Mouse (Mus musculus): ENCODE measurements at regions not wholly inside any gene's neighbourhood (a gene's known extent, or its start where the extent isn't known, plus 50 kb on each side); places are given as distances from the start of the nearest gene placed in this dataset.
A peak's percentile ranks its signal among the peaks of the same experiment; 100 is the strongest.

DNA sequence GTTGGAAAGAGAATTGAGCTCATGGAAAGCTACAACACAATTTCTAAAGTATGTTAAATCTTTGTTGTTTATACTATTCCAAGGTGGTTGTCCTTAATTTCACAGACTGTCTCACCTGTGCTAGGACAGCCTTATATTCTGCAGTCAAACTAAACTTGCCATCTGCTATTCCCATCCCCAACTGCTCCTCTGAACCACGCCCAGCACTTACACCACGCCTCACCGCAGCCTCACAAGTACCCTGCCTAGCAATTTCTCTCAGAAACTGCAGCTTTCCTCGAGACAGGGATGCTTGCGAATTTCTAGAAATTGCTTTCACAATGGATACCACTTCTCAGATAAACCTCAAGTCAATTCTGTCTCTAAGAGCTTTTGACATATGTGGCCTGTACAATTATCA, 213.7 kb downstream of the Parm1 start:
- no peaks in the 10 kb centered on the region for H3K36me3 ChIP-seq (replicated peaks)
- no peaks in the 10 kb centered on the region for H3K9me3 ChIP-seq
- no peak overlapping the region for H3K4me3 ChIP-seq
- no peak for DNase-seq (ENCODE audit: low spot score)
- no peaks in the 10 kb centered on the region for H3K27me3 ChIP-seq (replicated peaks; ENCODE audit: low read depth, poor library complexity, severe bottlenecking)
- peaks cover 9% of the 10 kb centered on the region; the same call in 1 of the 2 replicates for H3K4me1 ChIP-seq
- H3K27ac ChIP-seq (replicated peaks), result no peak overlapping the region
- WGBS, result 84% methylated on average over 5 of the region's 5 CpGs

DNA sequence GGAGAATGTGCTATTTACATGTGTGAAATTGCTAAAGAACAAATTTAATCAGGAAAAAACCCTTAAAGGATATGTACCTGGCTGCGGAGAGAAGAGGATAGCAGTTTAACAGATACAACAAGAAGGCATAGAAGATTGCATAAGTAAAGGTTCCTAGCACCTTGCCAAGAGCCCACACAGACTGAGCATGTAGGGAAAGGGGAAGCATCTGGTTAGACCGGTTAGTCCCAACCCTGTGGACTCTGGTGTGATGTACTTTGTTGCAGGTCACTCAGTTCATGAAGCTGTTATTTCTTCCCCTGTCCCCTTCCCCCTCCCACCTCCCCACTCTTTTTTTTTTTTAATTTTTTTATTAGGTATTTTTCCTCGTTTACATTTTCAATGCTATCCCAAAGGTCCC, 212.5 kb downstream of the Parm1 start:
- H3K36me3 ChIP-seq (replicated peaks), result no peaks in the 10 kb centered on the region
- whole genome bisulfite sequencing, result 45% methylated on average over 3 of the region's 3 CpGs
- no peaks in the 10 kb centered on the region for H3K9me3 ChIP-seq
- H3K4me3 ChIP-seq, result no peak overlapping the region
- no peaks in the 10 kb centered on the region for H3K27me3 ChIP-seq (replicated peaks; ENCODE audit: low read depth, poor library complexity, severe bottlenecking)
- DNase-seq (ENCODE audit: low spot score), result no peak
- H3K27ac ChIP-seq (replicated peaks), result no peak overlapping the region
- H3K4me1 ChIP-seq, result peaks cover 15% of the 10 kb centered on the region

DNA sequence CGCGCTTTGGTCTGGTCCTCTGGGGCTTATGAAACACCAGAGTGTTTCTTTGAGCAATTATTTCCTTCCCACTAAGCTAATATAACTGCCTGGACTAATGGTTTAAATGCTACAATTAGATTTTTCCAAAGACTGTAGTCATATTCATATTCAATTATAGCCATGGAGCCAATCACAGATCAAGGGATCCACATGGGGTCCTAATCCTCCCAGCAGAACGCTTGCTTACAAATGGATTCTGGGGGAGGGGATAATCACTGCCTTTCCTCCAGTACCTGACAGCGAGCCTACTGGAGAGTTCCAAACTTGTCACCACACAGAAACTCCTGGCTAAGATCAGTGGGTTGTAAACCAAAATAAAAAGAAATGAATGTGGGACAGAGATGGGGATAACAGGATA, 212.0 kb downstream of the Parm1 start:
- Histone ChIP-seq H3K27ac (replicated peaks) (no peak overlapping the region; the same call in 1 of the 2 replicates), H3K4me3 (no peak overlapping the region), H3K36me3 (replicated peaks) (no peaks in the 10 kb centered on the region), H3K4me1 (peaks cover 15% of the 10 kb centered on the region), H3K9me3 (no peaks in the 10 kb centered on the region), H3K27me3 (replicated peaks; ENCODE audit: low read depth, poor library complexity, severe bottlenecking) (no peaks in the 10 kb centered on the region)
- DNase-seq (ENCODE audit: low spot score), result no peak
- 44% methylated on average over 4 of the region's 4 CpGs for WGBS

DNA sequence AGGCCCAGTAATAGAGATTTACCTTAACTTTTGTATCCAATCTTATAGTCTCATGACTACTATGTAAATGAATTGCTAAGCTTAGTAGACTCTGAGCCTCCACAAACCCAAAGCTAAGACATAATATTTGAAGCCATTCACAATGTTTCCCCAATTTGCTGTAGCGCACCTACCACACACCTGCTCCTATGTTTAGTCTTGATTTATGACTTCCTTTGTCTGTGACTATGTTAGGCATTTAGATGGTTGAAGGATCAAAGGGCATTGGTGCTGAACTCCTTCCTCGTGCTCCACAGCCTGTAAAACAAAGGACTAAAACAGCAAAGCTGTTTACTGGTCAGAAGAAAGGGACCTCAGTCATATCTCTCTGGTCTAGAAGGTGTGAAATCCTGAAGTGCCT, 210.0 kb downstream of the Parm1 start:
- Histone ChIP-seq H3K4me3 (no peak overlapping the region), H3K36me3 (replicated peaks) (no peaks in the 10 kb centered on the region), H3K27ac (replicated peaks) (no peak overlapping the region), H3K9me3 (no peaks in the 10 kb centered on the region), H3K27me3 (replicated peaks; ENCODE audit: low read depth, poor library complexity, severe bottlenecking) (no peaks in the 10 kb centered on the region), H3K4me1 (peaks cover 35% of the 10 kb centered on the region)
- DNase-seq (ENCODE audit: low spot score), result no peak
- WGBS, result 63% methylated on average over 2 of the region's 2 CpGs

DNA sequence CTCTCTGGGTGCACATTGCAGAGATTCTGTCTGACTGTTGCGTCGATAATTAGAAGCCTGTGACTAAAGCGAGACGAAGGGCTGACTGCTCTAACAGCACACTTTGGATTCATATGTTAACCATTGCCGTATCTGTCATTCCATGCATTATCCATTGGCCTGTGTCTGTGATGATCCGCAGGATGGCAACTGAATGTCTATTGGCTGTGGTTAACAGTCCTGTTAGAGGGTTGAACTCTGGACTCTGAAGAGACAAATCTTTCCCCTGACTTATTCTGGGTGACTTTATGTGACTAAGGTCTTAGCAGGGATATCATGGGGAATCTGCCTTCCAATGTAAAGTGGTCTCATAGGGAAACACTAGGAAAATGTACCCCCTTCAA, 208.7 kb downstream of the Parm1 start:
- Histone ChIP-seq H3K4me1 (peaks cover 45% of the 10 kb centered on the region), H3K4me3 (no peak overlapping the region), H3K27ac (replicated peaks) (no peak overlapping the region), H3K27me3 (replicated peaks; ENCODE audit: low read depth, poor library complexity, severe bottlenecking) (no peaks in the 10 kb centered on the region), H3K36me3 (replicated peaks) (no peaks in the 10 kb centered on the region), H3K9me3 (no peaks in the 10 kb centered on the region)
- DNase-seq (ENCODE audit: low spot score), result no peak
- 70% methylated on average over 6 of the region's 6 CpGs for WGBS

DNA sequence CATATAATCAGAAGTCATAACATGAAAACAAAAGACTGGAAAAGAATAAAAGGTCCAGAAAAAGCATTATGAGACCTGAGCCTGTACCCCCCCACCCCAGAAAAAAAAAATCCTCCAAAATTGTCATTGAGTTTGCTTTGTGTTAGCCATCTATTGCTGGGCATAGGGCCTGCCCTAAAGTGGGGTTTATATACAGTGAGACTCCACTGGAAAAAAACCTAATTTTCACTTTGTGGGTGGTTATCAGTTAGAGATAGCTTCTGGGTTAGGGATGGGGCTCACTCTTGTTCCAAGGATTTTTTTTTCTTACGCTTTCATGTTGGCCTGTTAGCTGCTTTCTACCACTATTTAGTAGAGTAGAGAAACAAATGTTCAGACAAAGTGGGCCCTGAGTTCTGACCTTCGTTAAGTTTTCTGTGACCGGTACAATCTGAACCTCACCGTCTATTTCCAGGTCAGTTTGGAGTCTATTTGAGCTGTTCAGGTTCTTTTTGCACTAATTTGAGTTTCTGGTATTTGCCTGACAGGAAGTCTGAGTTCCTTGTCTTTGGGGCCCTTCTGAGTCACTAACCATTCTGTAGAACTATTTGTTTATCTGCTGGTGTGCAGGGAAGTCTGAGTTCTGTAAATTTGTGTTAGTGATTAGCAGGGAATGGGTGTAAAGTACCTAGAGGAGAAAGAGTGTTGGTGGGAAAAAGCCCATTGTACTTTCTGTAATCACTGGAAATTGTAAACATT, 208.1 kb downstream of the Parm1 start:
- Histone ChIP-seq H3K27ac (replicated peaks) (0 out of 2 replicates have a peak overlapping the region, but pooled peaks have one; percentile 4), H3K9me3 (no peaks in the 10 kb centered on the region), H3K4me3 (no peak overlapping the region), H3K27me3 (replicated peaks; ENCODE audit: low read depth, poor library complexity, severe bottlenecking) (no peaks in the 10 kb centered on the region), H3K36me3 (replicated peaks) (no peaks in the 10 kb centered on the region), H3K4me1 (peaks cover 48% of the 10 kb centered on the region)
- 76% methylated on average over 4 of the region's 4 CpGs for WGBS
- DNase-seq (ENCODE audit: low spot score), result no peak

DNA sequence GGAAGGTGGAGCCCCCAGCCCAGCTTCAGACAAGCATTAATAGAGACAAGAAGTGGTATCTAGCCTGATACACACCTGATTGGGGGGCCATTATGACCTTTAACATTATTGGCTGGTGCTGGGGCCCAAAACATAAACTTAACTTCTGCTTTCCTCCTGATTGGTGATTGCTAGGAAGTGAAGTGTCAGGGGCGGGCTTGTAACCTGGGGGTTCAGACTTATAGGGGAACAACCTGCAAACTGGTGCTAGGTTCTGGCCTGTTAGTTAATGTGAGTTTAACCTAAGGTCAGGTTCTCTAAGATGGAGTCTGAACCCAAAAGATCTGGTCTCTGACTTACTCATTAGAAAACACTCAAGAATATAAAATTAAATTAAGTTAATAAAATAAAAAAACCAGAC, 207.5 kb downstream of the Parm1 start:
- Histone ChIP-seq H3K27ac (replicated peaks) (no peak overlapping the region), H3K4me3 (no peak overlapping the region), H3K27me3 (replicated peaks; ENCODE audit: low read depth, poor library complexity, severe bottlenecking) (no peaks in the 10 kb centered on the region), H3K9me3 (no peaks in the 10 kb centered on the region), H3K4me1 (peaks cover 48% of the 10 kb centered on the region), H3K36me3 (replicated peaks) (no peaks in the 10 kb centered on the region)
- WGBS, result 79% methylated on average over 1 of the region's 1 CpGs
- no peak for DNase-seq (ENCODE audit: low spot score)

DNA sequence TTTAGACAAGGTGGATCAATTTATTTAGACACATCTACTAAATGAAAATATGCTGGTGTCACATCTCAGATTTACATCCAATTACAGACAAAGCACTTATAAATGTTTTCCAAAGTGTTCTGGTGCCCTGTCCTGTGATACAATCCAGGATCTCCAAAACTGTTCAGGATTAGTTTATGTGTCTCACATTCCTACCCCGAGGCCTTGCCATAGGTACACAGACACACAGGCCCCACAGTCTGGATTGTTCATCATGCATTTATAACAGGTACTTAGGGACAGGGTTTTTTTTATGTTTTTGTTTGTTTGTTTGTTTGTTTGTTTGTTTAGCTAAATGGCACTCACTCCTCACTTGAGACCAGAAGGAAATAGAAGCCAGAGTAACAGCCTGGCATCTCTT, 206.0 kb downstream of the Parm1 start:
- Histone ChIP-seq H3K4me1 (peaks cover 38% of the 10 kb centered on the region), H3K36me3 (replicated peaks) (no peaks in the 10 kb centered on the region), H3K27ac (replicated peaks) (peak overlapping the region; percentile 65; the same call in 1 of the 2 replicates), H3K27me3 (replicated peaks; ENCODE audit: low read depth, poor library complexity, severe bottlenecking) (no peaks in the 10 kb centered on the region), H3K4me3 (no peak overlapping the region), H3K9me3 (no peaks in the 10 kb centered on the region)
- DNase-seq (ENCODE audit: low spot score), result no peak
- 46% methylated on average over 1 of the region's 1 CpGs for WGBS

DNA sequence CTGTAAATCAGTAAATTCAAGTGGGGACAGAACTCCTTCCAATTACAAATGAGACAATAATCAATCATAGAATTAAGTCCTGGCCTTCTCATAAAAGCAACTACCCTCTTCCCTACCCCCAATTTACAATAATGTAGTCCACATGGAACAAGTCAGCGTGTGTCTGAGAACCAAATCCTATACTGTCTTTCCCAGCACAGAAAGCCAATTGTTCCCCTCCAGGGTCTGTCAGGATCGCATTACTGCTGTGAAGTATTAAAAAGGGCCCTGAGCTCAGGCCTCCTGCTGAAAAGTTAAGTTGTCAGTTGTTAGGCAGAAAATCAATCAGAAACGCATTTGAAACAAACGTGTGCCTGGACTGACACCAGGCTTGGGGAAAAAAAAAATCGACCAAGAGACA, 205.6 kb downstream of the Parm1 start:
- Histone ChIP-seq H3K27ac (replicated peaks) (peak overlapping the region; percentile 65), H3K27me3 (replicated peaks; ENCODE audit: low read depth, poor library complexity, severe bottlenecking) (no peaks in the 10 kb centered on the region), H3K4me1 (peaks cover 38% of the 10 kb centered on the region), H3K4me3 (no peak overlapping the region), H3K9me3 (no peaks in the 10 kb centered on the region), H3K36me3 (replicated peaks) (no peaks in the 10 kb centered on the region)
- peak; percentile 60 for DNase-seq (ENCODE audit: low spot score)
- WGBS, result 4% methylated on average over 5 of the region's 5 CpGs

DNA sequence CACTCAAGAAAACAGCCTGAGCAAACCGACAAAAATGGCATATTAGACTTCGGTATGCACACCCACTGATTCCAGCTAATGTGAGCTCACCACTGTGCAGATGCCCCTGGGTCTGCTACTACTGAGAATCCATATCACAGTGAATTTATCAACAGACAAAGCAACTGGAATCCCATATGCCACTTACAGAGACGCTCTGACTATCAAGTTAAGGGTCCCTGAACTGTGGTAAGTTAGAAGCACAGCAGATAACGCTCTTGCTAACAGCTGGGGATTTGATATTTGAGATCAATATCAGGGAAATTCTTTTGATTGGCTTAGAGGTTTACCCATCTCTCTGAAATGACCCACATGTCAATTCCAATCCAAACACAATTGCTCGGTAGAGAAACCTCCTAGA, 205.0 kb downstream of the Parm1 start:
- 52% methylated on average over 5 of the region's 5 CpGs for WGBS
- H3K27me3 ChIP-seq (replicated peaks; ENCODE audit: low read depth, poor library complexity, severe bottlenecking), result no peaks in the 10 kb centered on the region

DNA sequence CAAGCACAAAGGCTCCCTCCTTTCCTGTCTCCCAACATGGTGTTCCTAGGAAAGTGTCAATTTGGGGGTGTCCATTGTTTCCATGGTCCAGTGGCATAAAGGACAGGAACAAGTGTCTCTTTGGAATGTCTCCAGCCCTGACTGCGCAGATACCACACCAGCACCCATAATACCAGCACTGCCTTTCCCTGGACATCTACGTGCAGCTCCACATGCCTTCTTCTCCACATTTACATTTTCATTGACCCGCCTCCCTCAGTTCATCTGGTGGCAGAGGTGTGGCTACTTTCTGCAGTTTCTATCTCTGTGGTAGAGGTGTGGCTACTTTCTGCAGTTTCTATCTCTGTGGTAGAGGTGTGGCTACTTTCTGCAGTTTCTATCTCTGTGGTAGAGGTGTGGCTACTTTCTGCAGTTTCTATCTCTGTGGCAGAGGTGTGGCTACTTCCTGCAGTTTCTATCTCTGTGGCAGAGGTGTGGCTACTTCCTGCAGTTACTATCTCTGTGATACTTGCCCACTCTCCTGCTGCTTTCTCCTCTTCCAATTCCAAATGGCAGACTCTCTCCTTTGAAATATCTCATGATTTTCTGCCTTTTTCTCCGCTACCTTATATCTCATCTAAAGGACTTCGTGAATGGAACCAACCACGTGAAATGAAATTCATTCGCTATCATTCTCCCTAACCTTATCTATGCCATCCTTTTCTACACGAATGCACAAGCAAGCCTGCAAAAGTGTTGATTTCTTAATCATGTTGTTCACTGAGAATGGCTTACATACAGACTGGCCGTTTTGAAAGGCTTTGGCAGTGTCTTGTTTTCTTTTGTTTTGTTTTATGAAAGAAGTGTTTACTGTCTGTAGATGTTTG, 204.0 kb downstream of the Parm1 start:
- H3K36me3 ChIP-seq (replicated peaks), result no peaks in the 10 kb centered on the region
- 91% methylated on average over 9 of the region's 9 CpGs for WGBS
- H3K4me3 ChIP-seq, result no peak overlapping the region
- peak overlapping the region; percentile 65 for H3K27ac ChIP-seq (replicated peaks)
- no peaks in the 10 kb centered on the region for H3K27me3 ChIP-seq (replicated peaks; ENCODE audit: low read depth, poor library complexity, severe bottlenecking)
- no peaks in the 10 kb centered on the region for H3K9me3 ChIP-seq
- no peak for DNase-seq (ENCODE audit: low spot score)
- peaks cover 38% of the 10 kb centered on the region for H3K4me1 ChIP-seq

More for the DNA sequence above, 205.0 kb downstream of the Parm1 start:
- H3K36me3 ChIP-seq (replicated peaks), result no peaks in the 10 kb centered on the region
- DNase-seq (ENCODE audit: low spot score), result no peak
- no peaks in the 10 kb centered on the region for H3K9me3 ChIP-seq
- H3K4me1 ChIP-seq, result peaks cover 38% of the 10 kb centered on the region
- H3K27ac ChIP-seq (replicated peaks), result peak overlapping the region; percentile 65
- H3K4me3 ChIP-seq, result no peak overlapping the region

DNA sequence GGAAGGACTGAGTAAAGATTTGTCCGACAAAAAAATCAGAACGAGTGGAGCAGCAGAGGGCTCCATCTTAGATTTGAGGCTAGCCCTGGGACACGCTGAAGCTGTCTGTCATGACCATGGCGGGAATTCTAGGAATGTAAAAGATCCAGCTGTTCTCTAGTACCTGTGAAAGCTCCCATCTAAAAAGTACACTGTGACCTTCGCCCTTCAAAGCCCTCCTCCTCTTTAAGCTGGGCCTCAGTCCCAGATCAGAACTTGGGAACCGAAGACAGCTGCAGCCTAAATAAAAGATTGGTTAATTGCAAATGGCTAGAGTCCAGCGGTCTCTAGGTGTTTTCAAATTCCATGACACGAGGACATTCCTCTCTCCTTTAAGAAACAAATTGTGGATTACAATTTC, 195.6 kb downstream of the Parm1 start:
- Histone ChIP-seq H3K4me3 (no peak overlapping the region), H3K27me3 (replicated peaks; ENCODE audit: low read depth, poor library complexity, severe bottlenecking) (no peaks in the 10 kb centered on the region), H3K27ac (replicated peaks) (0 out of 2 replicates have a peak overlapping the region, but pooled peaks have one; percentile 31), H3K36me3 (replicated peaks) (no peaks in the 10 kb centered on the region), H3K4me1 (peaks cover 31% of the 10 kb centered on the region), H3K9me3 (no peaks in the 10 kb centered on the region)
- no peak for DNase-seq (ENCODE audit: low spot score)
- 33% methylated on average over 8 of the region's 8 CpGs for WGBS

Data from embryonic facial prominence, embryonic 10.5 days (tissue).